Mouse (Mus musculus): ENCODE measurements at regions not wholly inside any gene's neighbourhood (a gene's known extent, or its start where the extent isn't known, plus 50 kb on each side); places are given as distances from the start of the nearest gene placed in this dataset.
A peak's percentile ranks its signal among the peaks of the same experiment; 100 is the strongest.

GRCm38 (mm10) chr17:82757400-82757799 is 457.7 kb upstream of the Pkdcc start:
- H3K27ac ChIP-seq (ENCODE audit: insufficient read depth, low read depth), result no peak overlapping the region
- no peaks in the 10 kb centered on the region for H3K4me1 ChIP-seq (ENCODE audit: control insufficient read depth in 1 of 2, insufficient read depth in 2 of 2)
- H3K9ac ChIP-seq (ENCODE audit: insufficient read depth, low read depth), result no peak overlapping the region
- H3K4me2 ChIP-seq (ENCODE audit: insufficient read depth, low read depth, poor library complexity, severe bottlenecking), result no peak overlapping the region
- dilution Hi-C loops (cut with MboI; ENCODE audit: extremely low pct_ligation_motif_present, extremely low pct_unique_long_range_greater_than_20kb, low sequenced_read_pairs) (no loop called here), in situ Hi-C loops (cut with MboI; ENCODE audit: low pct_ligation_motif_present, low pct_unique_long_range_greater_than_20kb, low sequenced_read_pairs) (no loop called here)
- H3K79me2 ChIP-seq (replicated peaks; ENCODE audit: control insufficient read depth, extremely low read depth, insufficient read depth, poor library complexity, severe bottlenecking), result no peaks in the 10 kb centered on the region
- no peaks in the 10 kb centered on the region for H3K27me3 ChIP-seq (replicated peaks)
- no peak for TF ChIP-seq RCOR1 (conservative IDR thresholded peaks at IDR 0.05; ENCODE audit: low read depth, low read length)
- no peak for TF ChIP-seq E2F4 (IDR thresholded peaks at IDR 0.05; ENCODE audit: insufficient replicate concordance, low read depth, low read length)
- no peak for TF ChIP-seq ZKSCAN1 (IDR thresholded peaks at IDR 0.05; ENCODE audit: borderline replicate concordance, low read depth, low read length)
- TF ChIP-seq MAZ (IDR thresholded peaks at IDR 0.05; ENCODE audit: low read depth, low read length), result no peak
- TF ChIP-seq CTCF (conservative IDR thresholded peaks at IDR 0.05 in 1 of 2, IDR thresholded peaks at IDR 0.05 in 1 of 2; ENCODE audit: low read depth in 2 of 2, low read length in 2 of 2), result no peak
- no peak for TF ChIP-seq POLR2A (IDR thresholded peaks at IDR 0.05; ENCODE audit: low read depth, low read length)
- TF ChIP-seq ZMIZ1 (IDR thresholded peaks at IDR 0.05; ENCODE audit: low read depth, low read length), result no peak
- no peak for TF ChIP-seq TBP (conservative IDR thresholded peaks at IDR 0.05; ENCODE audit: low read depth, low read length)
- TF ChIP-seq NELFE (IDR thresholded peaks at IDR 0.05; ENCODE audit: low read depth, low read length), result no peak
- TF ChIP-seq POLR2AphosphoS2 (IDR thresholded peaks at IDR 0.05; ENCODE audit: low read depth, low read length), result no peak
- no peak for TF ChIP-seq JUND (conservative IDR thresholded peaks at IDR 0.05; ENCODE audit: low read depth, low read length)
- no peak for TF ChIP-seq NRF1 (IDR thresholded peaks at IDR 0.05; ENCODE audit: low read depth, low read length)
- TF ChIP-seq JUN (IDR thresholded peaks at IDR 0.05; ENCODE audit: insufficient read depth, low read depth, low read length), result no peak
- DNase-seq (ENCODE audit: extremely low read depth), result no peak
- H3K4me3 ChIP-seq (replicated peaks in 1 of 3; ENCODE audit: low read depth in 2 of 3, low read length in 2 of 3, poor library complexity in 1 of 3), result no peak overlapping the region
- no peaks in the 10 kb centered on the region for H3K9me3 ChIP-seq (replicated peaks; ENCODE audit: low read length)
- no peaks in the 10 kb centered on the region for H3K36me3 ChIP-seq (replicated peaks in 1 of 2; ENCODE audit: control insufficient read depth in 1 of 2, insufficient read depth in 1 of 2, low read length in 1 of 2)

GRCm38 (mm10) chr17:82779096-82779495 is 436.0 kb upstream of the Pkdcc start:
- TF ChIP-seq USF2 (conservative IDR thresholded peaks at IDR 0.05; ENCODE audit: low read depth, low read length) (no peak), TCF12 (IDR thresholded peaks at IDR 0.05; ENCODE audit: low read depth, low read length) (no peak), UBTF (IDR thresholded peaks at IDR 0.05; ENCODE audit: low read depth, low read length) (no peak), MAX (IDR thresholded peaks at IDR 0.05; ENCODE audit: low read length) (no peak), NRF1 (IDR thresholded peaks at IDR 0.05; ENCODE audit: low read depth, low read length) (no peak), USF1 (IDR thresholded peaks at IDR 0.05; ENCODE audit: low read depth, low read length) (no peak), PAX5 (IDR thresholded peaks at IDR 0.05; ENCODE audit: low read length) (no peak), ZNF384 (IDR thresholded peaks at IDR 0.05; ENCODE audit: low read depth, low read length) (no peak), RAD21 (IDR thresholded peaks at IDR 0.05; ENCODE audit: low read depth, low read length) (no peak), HCFC1 (IDR thresholded peaks at IDR 0.05; ENCODE audit: low read depth, low read length) (no peak), MEF2A (IDR thresholded peaks at IDR 0.05; ENCODE audit: borderline replicate concordance, low read depth, low read length) (no peak), CHD2 (IDR thresholded peaks at IDR 0.05; ENCODE audit: low read length) (no peak)
- Histone ChIP-seq H3K9me3 (replicated peaks; ENCODE audit: low read length) (no peaks in the 10 kb centered on the region), H3K79me2 (replicated peaks; ENCODE audit: control insufficient read depth, extremely low read depth, insufficient read depth, poor library complexity, severe bottlenecking) (no peaks in the 10 kb centered on the region), H3K9ac (ENCODE audit: insufficient read depth, low read depth) (no peak overlapping the region), H3K36me3 (replicated peaks in 1 of 2; ENCODE audit: control insufficient read depth in 1 of 2, insufficient read depth in 1 of 2, low read length in 1 of 2) (no peaks in the 10 kb centered on the region), H3K27ac (ENCODE audit: insufficient read depth, low read depth) (no peak overlapping the region), H3K4me3 (replicated peaks in 1 of 3; ENCODE audit: low read depth in 2 of 3, low read length in 2 of 3, poor library complexity in 1 of 3) (no peak overlapping the region), H3K27me3 (replicated peaks) (no peaks in the 10 kb centered on the region), H3K4me1 (ENCODE audit: control insufficient read depth in 1 of 2, insufficient read depth in 2 of 2) (peaks cover 2 to 29% of the 10 kb centered on the region in 2 experiments; a peak in 3 of 4 replicates), H3K4me2 (ENCODE audit: insufficient read depth, low read depth, poor library complexity, severe bottlenecking) (no peak overlapping the region)
- DNase-seq (ENCODE audit: extremely low read depth), result peak; percentile 6
- dilution Hi-C loops (cut with MboI; ENCODE audit: extremely low pct_ligation_motif_present, extremely low pct_unique_long_range_greater_than_20kb, low sequenced_read_pairs), result no loop called here
- in situ Hi-C loops (cut with MboI; ENCODE audit: low pct_ligation_motif_present, low pct_unique_long_range_greater_than_20kb, low sequenced_read_pairs), result no loop called here

All from CH12.LX (cell line).